Mouse (Mus musculus) hindbrain, postnatal 0 days (tissue): ENCODE measurements around the gene Tssk3. TPM values are rescaled to one million over a fixed set of nuclear protein-coding genes. Genes with fewer than 3 reads are reported as not detected.
"Not testable (repeated sequence)": the region's sequence is repeated elsewhere in the genome, so short reads cannot be mapped to it uniquely, and the experiment has no call there.

ENCODE experiments used
- ATAC-seq: fragments of 200-750 bp; cut with Nextera tagmentation; 2 replicates; pipeline ENCODE4 v1.8.0; 2017; ENCODE audit warnings: mild to moderate bottlenecking, moderate TSS enrichment, moderate library complexity
- DNase-seq: peaks from one replicate; pipeline ENCODE4 v3.0.0-alpha.2; 2015; ENCODE audit warnings: low spot score
- H3K27ac ChIP-seq: fragments of 300-500 bp; sonication (generic); 2 replicates; pipeline ENCODE4 v1.5.1; 2014; ENCODE audit warnings: mild to moderate bottlenecking
- H3K27me3 ChIP-seq: fragments of 300-500 bp; sonication (generic); 2 replicates; pipeline ENCODE4 v1.6.1; 2014; ENCODE audit warnings: low read length, mixed read lengths; ENCODE audit not compliant: insufficient read depth
- H3K36me3 ChIP-seq: fragments of 300-500 bp; sonication (generic); 2 replicates; pipeline ENCODE4 v1.6.1; 2014; ENCODE audit warnings: low read length, mixed read lengths; ENCODE audit not compliant: insufficient read depth
- H3K4me1 ChIP-seq: fragments of 300-500 bp; sonication (generic); 2 replicates; pipeline ENCODE4 v1.6.1; 2014; ENCODE audit warnings: antibody characterized with exemption, low read length, mixed read lengths; ENCODE audit not compliant: insufficient read depth
- H3K4me2 ChIP-seq: fragments of 300-500 bp; sonication (generic); 2 replicates; pipeline ENCODE4 v1.6.1; 2014; ENCODE audit warnings: low read depth, mild to moderate bottlenecking, low read length, moderate library complexity, mixed read lengths
- H3K4me3 ChIP-seq: fragments of 300-500 bp; sonication (generic); 2 replicates; pipeline ENCODE4 v1.5.1; 2014; ENCODE audit warnings: low read length
- H3K9ac ChIP-seq: fragments of 300-500 bp; sonication (generic); replicated peaks from 2 replicates; pipeline ENCODE4 v1.6.1; 2014; ENCODE audit warnings: mild to moderate bottlenecking, low read length, moderate library complexity, mixed read lengths
- H3K9me3 ChIP-seq: fragments of 300-500 bp; sonication (generic); 2 replicates; pipeline ENCODE4 v1.6.1; 2016; ENCODE audit warnings: low read length, mixed read lengths
- CTCF ChIP-seq: IDR thresholded peaks from 2 replicates; pipeline ENCODE4 v1.5.1; 2016; ENCODE audit warnings: antibody characterized with exemption, control low read depth, low read depth
- whole genome bisulfite sequencing: fragments of 180-500 bp; shearing (Covaris S2); extraction: QIAGEN DNeasy Blood & Tissue Kit; methylation state at CpG from one replicate; pipeline ENCODE4 v1.1.7; 2014; 5-methylcytosine and 5-hydroxymethylcytosine counted together
- polyA plus RNA-seq: library from polyadenylated mRNA; unstranded; fragments of >200 nt; fragmentation: Nextera tagmentation; extraction: Ambion mirVana; gene quantifications from 2 replicates; pipeline ENCODE4 v1.2.1, GENCODE M21; 2015
- total RNA-seq: library from RNA; depleted of rRNA; stranded (reverse); fragments of >200 nt; gene quantifications from 2 replicates; pipeline ENCODE4 v1.2.3, GENCODE M21; 2014

Tssk3 gene
- total and polyA plus RNA-seq, 2 experiments from 2014 or later, result 1.3 TPM; not detected in 1

- Histone ChIP-seq H3K9ac (peak within 1 kb of the TSS; percentile 75), H3K4me1 (peaks cover 7% of the 10 kb centered on the region; the same call in 1 of the 2 replicates), H3K27me3 (no peaks in the 10 kb centered on the region), H3K36me3 (peaks cover 20% of the 10 kb centered on the region), H3K4me2 (peak within 1 kb of the TSS; percentile 69), H3K9me3 (no peaks in the 10 kb centered on the region), H3K27ac (peak within 1 kb of the TSS; percentile 87), H3K4me3 (peak within 1 kb of the TSS; percentile 87)
- under 1% methylated on average over 46 of the region's 46 CpGs for WGBS
- DNase-seq, result peak; percentile 100
- TF ChIP-seq CTCF, result 0 out of 2 replicates have a peak, but pooled peaks have one; percentile 8
- ATAC-seq, result peak; percentile 99
Observed at GRCm38 (mm10) chr4:129461183-129461960, 29.4 kb downstream of the Tssk3 start, which contains the start of gene Bsdc1. Gene Bsdc1, plus strand, starts transcription at chr4:129461581.

GRCm38 (mm10) chr4:129460827-129461182 lies 30.0 kb downstream of the Tssk3 start:
- no peak for ATAC-seq
- Histone ChIP-seq H3K27me3 (no peaks in the 10 kb centered on the region), H3K36me3 (peaks cover 14% of the 10 kb centered on the region), H3K4me3 (peak overlapping the region; percentile 87), H3K4me2 (peak overlapping the region; percentile 67), H3K9ac (peak overlapping the region; percentile 61), H3K27ac (peak overlapping the region; percentile 87), H3K9me3 (no peaks in the 10 kb centered on the region), H3K4me1 (peaks cover 7% of the 10 kb centered on the region; the same call in 1 of the 2 replicates)
- no peak for TF ChIP-seq CTCF
- no peak for DNase-seq
- 2% methylated on average over 4 of the region's 4 CpGs for WGBS

DNA sequence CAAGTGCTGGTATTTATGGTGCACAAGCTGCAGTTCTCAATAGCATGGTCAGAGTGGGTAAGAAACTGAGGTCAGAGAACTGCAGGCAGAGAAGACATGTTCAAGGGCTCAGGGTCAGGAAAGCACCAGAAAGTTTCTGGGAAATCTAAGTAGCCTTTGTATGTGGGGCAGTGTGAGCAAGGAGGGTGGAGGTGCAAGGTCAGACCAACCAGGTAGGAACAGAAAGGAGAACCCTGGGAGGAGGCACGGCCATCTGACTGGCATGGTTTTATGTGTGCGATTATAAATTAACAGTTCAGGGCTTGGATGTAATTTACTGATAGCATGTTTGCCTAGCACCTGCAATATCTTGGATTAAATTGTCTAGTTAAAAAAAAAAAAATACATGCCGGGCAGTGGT lies 31.1 kb downstream of the Tssk3 start:
- no peak for ATAC-seq
- no peak for DNase-seq
- H3K4me2 ChIP-seq, result no peak overlapping the region
- H3K9ac ChIP-seq, result no peak overlapping the region
- TF ChIP-seq CTCF, result no peak
- H3K4me1 ChIP-seq, result peaks cover 11% of the 10 kb centered on the region
- 94% methylated on average over 3 of the region's 3 CpGs for WGBS
- H3K4me3 ChIP-seq, result no peak overlapping the region
- no peaks in the 10 kb centered on the region for H3K9me3 ChIP-seq
- H3K27ac ChIP-seq, result no peak overlapping the region
- H3K36me3 ChIP-seq, result peaks cover 5% of the 10 kb centered on the region; the same call in 1 of the 2 replicates
- H3K27me3 ChIP-seq, result no peaks in the 10 kb centered on the region

GRCm38 (mm10) chr4:129457311-129457710 lies 33.5 kb downstream of the Tssk3 start:
- ATAC-seq, DNase-seq, H3K9me3 ChIP-seq, H3K4me3 ChIP-seq, H3K36me3 ChIP-seq, H3K27me3 ChIP-seq, H3K9ac ChIP-seq, H3K4me1 ChIP-seq, H3K27ac ChIP-seq, H3K4me2 ChIP-seq: not testable (repeated sequence)
- 66% methylated on average over 2 of the region's 2 CpGs for WGBS

GRCm38 (mm10) chr4:129456126-129456525 lies 34.7 kb downstream of the Tssk3 start:
- ATAC-seq (no peak), DNase-seq (no peak)
- 62% methylated on average over 5 of the region's 5 CpGs for WGBS
- Histone ChIP-seq H3K4me2 (no peak overlapping the region), H3K27me3 (no peaks in the 10 kb centered on the region), H3K9ac (no peak overlapping the region), H3K36me3 (no peaks in the 10 kb centered on the region), H3K4me1 (peaks cover 4% of the 10 kb centered on the region; the same call in 1 of the 2 replicates), H3K9me3 (no peaks in the 10 kb centered on the region), H3K4me3 (no peak overlapping the region), H3K27ac (no peak overlapping the region)
- TF ChIP-seq CTCF, result no peak

GRCm38 (mm10) chr4:129455265-129455664 lies 35.6 kb downstream of the Tssk3 start:
- peak; percentile 95 for DNase-seq

More at GRCm38 (mm10) chr4:129455265-129455664, 35.6 kb downstream of the Tssk3 start:
- no peak overlapping the region for H3K4me2 ChIP-seq
- H3K4me3 ChIP-seq, result no peak overlapping the region
- no peak overlapping the region for H3K27ac ChIP-seq
- peaks cover 4% of the 10 kb centered on the region; the same call in 1 of the 2 replicates for H3K4me1 ChIP-seq
- no peak overlapping the region for H3K9ac ChIP-seq
- TF ChIP-seq CTCF, result peak; percentile 99
- no peaks in the 10 kb centered on the region for H3K36me3 ChIP-seq
- H3K9me3 ChIP-seq, result no peaks in the 10 kb centered on the region
- ATAC-seq, result peak; percentile 90
- WGBS, result 2% methylated on average over 5 of the region's 5 CpGs
- H3K27me3 ChIP-seq, result no peaks in the 10 kb centered on the region
